8 mouse cellular contexts compared by ENCODE assay signal in the genomic region with DNA sequence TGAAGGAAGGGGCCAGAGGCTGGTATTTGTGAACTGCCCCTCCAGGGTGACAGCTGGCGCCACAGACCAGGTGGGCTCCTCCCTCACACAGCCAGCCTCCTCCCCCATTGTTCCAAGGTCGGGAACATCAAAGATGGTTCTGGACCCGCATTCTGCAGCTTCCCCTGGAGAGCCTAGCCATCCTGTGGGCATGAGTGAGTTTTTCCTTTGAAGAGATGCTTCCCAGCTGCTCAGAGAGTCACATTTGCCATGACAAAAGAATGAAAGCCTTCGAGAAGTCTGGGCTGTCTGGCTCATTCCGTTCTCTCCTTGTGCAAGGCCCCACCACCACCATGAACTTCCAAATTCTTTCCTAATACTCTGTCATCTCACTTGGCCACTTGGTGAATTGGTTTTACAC. TPM values are rescaled to one million over a fixed set of nuclear protein-coding genes. Genes with fewer than 3 reads are reported as not detected.
A peak's percentile ranks its signal among the peaks of the same experiment; 100 is the strongest.
DNase-seq lines count a peak whose midpoint lies in the region; ATAC-seq and TF ChIP-seq lines count a peak whose summit lies in the region.

No protein-coding gene starts in this region.

- no peak for TF ChIP-seq CTCF in ES-Bruce4 (IDR thresholded peaks at IDR 0.05; ENCODE audit: low read depth, low read length)
- no peak for TF ChIP-seq CTCF in cerebellum, adult 2 months (IDR thresholded peaks at IDR 0.05; ENCODE audit: borderline replicate concordance, insufficient read depth, low read depth, low read length)

- no peak overlapping the region for H3K4me3 ChIP-seq in forebrain, embryonic 14.5 days (ENCODE audit: low read depth, low read length)
- H3K4me3 ChIP-seq in forebrain, embryonic 15.5 days = no peak overlapping the region
- H3K4me3 ChIP-seq in ES-Bruce4 (ENCODE audit: low read depth, low read length) = no peak overlapping the region
- no peak overlapping the region for H3K4me3 ChIP-seq in hindbrain, embryonic 12.5 days
- H3K4me3 ChIP-seq in cerebellum, adult 2 months (replicated peaks; ENCODE audit: insufficient read depth, low read depth, low read length) = no peak overlapping the region

- peaks cover 34% of the 10 kb centered on the region for H3K4me1 ChIP-seq in forebrain, embryonic 14.5 days (ENCODE audit: control insufficient read depth, insufficient read depth, low read length)
- H3K4me1 ChIP-seq in forebrain, embryonic 15.5 days = peaks cover 44% of the 10 kb centered on the region
- peaks cover 19% of the 10 kb centered on the region for H3K4me1 ChIP-seq in ES-Bruce4 (ENCODE audit: control insufficient read depth, insufficient read depth, low read length)
- H3K4me1 ChIP-seq in hindbrain, embryonic 12.5 days = peaks cover 31% of the 10 kb centered on the region
- peaks cover 26% of the 10 kb centered on the region for H3K4me1 ChIP-seq in cerebellum, adult 2 months (ENCODE audit: control insufficient read depth, insufficient read depth, low read length)

- no peaks in the 10 kb centered on the region for H3K36me3 ChIP-seq in forebrain, embryonic 14.5 days (ENCODE audit: control insufficient read depth, insufficient read depth, low read length)
- H3K36me3 ChIP-seq in forebrain, embryonic 15.5 days = no peaks in the 10 kb centered on the region
- no peaks in the 10 kb centered on the region for H3K36me3 ChIP-seq in ES-Bruce4 (ENCODE audit: control insufficient read depth, insufficient read depth, low read length, poor library complexity, severe bottlenecking)
- H3K36me3 ChIP-seq in hindbrain, embryonic 12.5 days = no peaks in the 10 kb centered on the region

- no peak overlapping the region for H3K27ac ChIP-seq in forebrain, embryonic 14.5 days (ENCODE audit: low read depth, low read length)
- H3K27ac ChIP-seq in forebrain, embryonic 15.5 days (replicated peaks) = no peak overlapping the region; the same call in 1 of the 2 replicates
- H3K27ac ChIP-seq in ES-Bruce4 (ENCODE audit: insufficient read depth, low read length) = no peak overlapping the region
- no peak overlapping the region for H3K27ac ChIP-seq in hindbrain, embryonic 12.5 days
- H3K27ac ChIP-seq in cerebellum, adult 2 months (ENCODE audit: insufficient read depth, low read length) = no peak overlapping the region

- H3K9ac ChIP-seq in forebrain, embryonic 14.5 days (ENCODE audit: low read length) = no peak overlapping the region
- H3K9ac ChIP-seq in forebrain, embryonic 15.5 days (replicated peaks) = no peak overlapping the region
- H3K9ac ChIP-seq in ES-Bruce4 (ENCODE audit: low read depth, poor library complexity, severe bottlenecking) = no peak overlapping the region
- H3K9ac ChIP-seq in hindbrain, embryonic 12.5 days = no peak overlapping the region

- no peak overlapping the region for H3K4me2 ChIP-seq in forebrain, embryonic 14.5 days (ENCODE audit: low read length)
- no peak overlapping the region for H3K4me2 ChIP-seq in forebrain, embryonic 15.5 days (replicated peaks)
- H3K4me2 ChIP-seq in hindbrain, embryonic 12.5 days (replicated peaks) = 0 out of 2 replicates have a peak overlapping the region, but pooled peaks have one; percentile 6

- no peak for ATAC-seq in forebrain, embryonic 14.5 days
- ATAC-seq in forebrain, embryonic 15.5 days (replicated peaks) = no peak
- no peak for ATAC-seq in hindbrain, embryonic 12.5 days (ENCODE audit: low FRiP score)

- no peaks in the 10 kb centered on the region for H3K9me3 ChIP-seq in forebrain, embryonic 14.5 days (replicated peaks; ENCODE audit: control insufficient read depth, low read length)
- no peaks in the 10 kb centered on the region for H3K9me3 ChIP-seq in forebrain, embryonic 15.5 days
- H3K9me3 ChIP-seq in ES-Bruce4 (replicated peaks; ENCODE audit: control insufficient read depth, insufficient read depth, low read length, poor library complexity, severe bottlenecking) = no peaks in the 10 kb centered on the region
- H3K9me3 ChIP-seq in hindbrain, embryonic 12.5 days (replicated peaks) = no peaks in the 10 kb centered on the region

- WGBS in forebrain, embryonic 14.5 days = 9% methylated on average over 5 of the region's 5 CpGs
- WGBS in forebrain, embryonic 15.5 days = 13% methylated on average over 5 of the region's 5 CpGs
- 8% methylated on average over 5 of the region's 5 CpGs for WGBS in hindbrain, embryonic 12.5 days
- 72% methylated on average over 5 of the region's 5 CpGs for WGBS in cerebellum, adult 2 months

- TF ChIP-seq EP300 in ES-Bruce4 (IDR thresholded peaks at IDR 0.05; ENCODE audit: insufficient read depth, low read depth, low read length) = peak; percentile 76

- TF ChIP-seq POLR2A in ES-Bruce4 (IDR thresholded peaks at IDR 0.05; ENCODE audit: insufficient read depth, low read length) = no peak
- no peak for TF ChIP-seq POLR2A in cerebellum, adult 2 months (IDR thresholded peaks at IDR 0.05; ENCODE audit: borderline replicate concordance, insufficient read depth, low read length)

- DNase-seq in forebrain, embryonic 14.5 days (ENCODE audit: low spot score) = peak; percentile 27
- peak; percentile 73 for DNase-seq in lung, postnatal 36 days
- no peak for DNase-seq in kidney, adult 18-20 months
- DNase-seq in frontal cortex, postnatal 36 days (ENCODE audit: low spot score in 2 of 2) = no peak
- DNase-seq in cerebellum, adult 2 months = no peak

- no peaks in the 10 kb centered on the region for H3K27me3 ChIP-seq in forebrain, embryonic 14.5 days (replicated peaks; ENCODE audit: control insufficient read depth, insufficient read depth, low read length)
- H3K27me3 ChIP-seq in forebrain, embryonic 15.5 days = no peaks in the 10 kb centered on the region
- H3K27me3 ChIP-seq in ES-Bruce4 (ENCODE audit: control insufficient read depth, insufficient read depth, low read length, poor library complexity, severe bottlenecking) = no peaks in the 10 kb centered on the region
- peaks cover 18% of the 10 kb centered on the region for H3K27me3 ChIP-seq in hindbrain, embryonic 12.5 days
- no peaks in the 10 kb centered on the region for H3K27me3 ChIP-seq in cerebellum, adult 2 months (ENCODE audit: control insufficient read depth, insufficient read depth, low read length)

RNA-seq across cellular contexts. Expression of a gene that starts 9.8 kb away (rescaled TPM):
- polyA plus RNA-seq in forebrain, embryonic 14.5 days (2014; fragmentation: Nextera tagmentation; extraction: Ambion mirVana) = 1.9 and 2.4 TPM in 2 replicates
- polyA plus RNA-seq in forebrain, embryonic 15.5 days (2015; fragmentation: Nextera tagmentation; extraction: Ambion mirVana) = 4.6 and 5.8 TPM in 2 replicates
- 1.4 and 2.1 TPM in 2 replicates for polyA plus RNA-seq in ES-Bruce4 (2011; ENCODE audit: insufficient read depth, insufficient read length, low read depth, missing spikeins)
- polyA plus RNA-seq in hindbrain, embryonic 12.5 days (2016; fragmentation: Nextera tagmentation; extraction: Ambion mirVana) = 4.6 and 4.8 TPM in 2 replicates
- polyA plus RNA-seq in cerebellum, adult 2 months (2012; rRNA removed) = 20.6 and 21.8 TPM in 2 replicates

RNA-seq across cellular contexts. Expression of a gene that starts 37.1 kb away (rescaled TPM):
- 116 and 132 TPM in 2 replicates for polyA plus RNA-seq in forebrain, embryonic 14.5 days (2014; fragmentation: Nextera tagmentation; extraction: Ambion mirVana)
- 87.1 and 103 TPM in 2 replicates for polyA plus RNA-seq in forebrain, embryonic 15.5 days (2015; fragmentation: Nextera tagmentation; extraction: Ambion mirVana)
- polyA plus RNA-seq in ES-Bruce4 (2011; ENCODE audit: insufficient read depth, insufficient read length, low read depth, missing spikeins) = 26.4 and 28.9 TPM in 2 replicates
- polyA plus RNA-seq in hindbrain, embryonic 12.5 days (2016; fragmentation: Nextera tagmentation; extraction: Ambion mirVana) = 65.6 and 80.2 TPM in 2 replicates
- polyA plus RNA-seq in cerebellum, adult 2 months (2012; rRNA removed) = 52.5 and 52.9 TPM in 2 replicates

Comparison
In these comparisons a context has a peak if more than half of its experiments do, and no peak if none do; other contexts are left out.
1. DNase-seq: peak in forebrain, embryonic 14.5 days (single experiment) and lung, postnatal 36 days (single experiment); none in kidney, adult 18-20 months (single experiment), frontal cortex, postnatal 36 days (0 of 2) and cerebellum, adult 2 months (0 of 2).